Mouse (Mus musculus): ENCODE measurements around the gene Dnah12.

Dnah12 gene

GRCm38 (mm10) chr14:26724898-26725297, 31.8 kb downstream of the Dnah12 start:
- no peak for DNase-seq

- DNase-seq = no peak
These were observed 65.5 kb downstream of the Dnah12 start for GRCm38 (mm10) chr14:26758566-26758965.

- DNase-seq = no peak
These were observed 71.8 kb downstream of the Dnah12 start for GRCm38 (mm10) chr14:26764827-26765226.

- DNase-seq = no peak
These were observed 75.1 kb downstream of the Dnah12 start for GRCm38 (mm10) chr14:26768195-26768594.

- no peak for DNase-seq
These were observed 80.5 kb downstream of the Dnah12 start for GRCm38 (mm10) chr14:26773536-26773935.

GRCm38 (mm10) chr14:26783731-26784130, 90.7 kb downstream of the Dnah12 start:
- DNase-seq = no peak

GRCm38 (mm10) chr14:26785695-26786094, 92.6 kb downstream of the Dnah12 start:
- DNase-seq = no peak

GRCm38 (mm10) chr14:26794431-26794830, 101.4 kb downstream of the Dnah12 start:
- no peak for DNase-seq

- DNase-seq = no peak
These were observed 105.3 kb downstream of the Dnah12 start for GRCm38 (mm10) chr14:26798330-26798729.

GRCm38 (mm10) chr14:26799286-26799685, 106.2 kb downstream of the Dnah12 start:
- no peak for DNase-seq

GRCm38 (mm10) chr14:26805500-26805899, 112.4 kb downstream of the Dnah12 start:
- DNase-seq = no peak

- no peak for DNase-seq
These were observed 119.7 kb downstream of the Dnah12 start for GRCm38 (mm10) chr14:26812734-26813133.

- DNase-seq = no peak
These were observed 120.8 kb downstream of the Dnah12 start for GRCm38 (mm10) chr14:26813871-26814270.

- no peak for DNase-seq
These were observed 121.8 kb downstream of the Dnah12 start for GRCm38 (mm10) chr14:26814908-26815307.

- no peak for DNase-seq
These were observed 123.7 kb downstream of the Dnah12 start for GRCm38 (mm10) chr14:26816785-26817184.

- no peak for DNase-seq
These were observed 132.9 kb downstream of the Dnah12 start for GRCm38 (mm10) chr14:26826020-26826419.

GRCm38 (mm10) chr14:26853053-26853452, 160.0 kb downstream of the Dnah12 start:
- DNase-seq = no peak

- DNase-seq = no peak
These were observed 161.0 kb downstream of the Dnah12 start for GRCm38 (mm10) chr14:26854066-26854465.

- no peak for DNase-seq
These were observed 165.3 kb downstream of the Dnah12 start for GRCm38 (mm10) chr14:26858364-26858763.

- no peak for DNase-seq
These were observed 165.9 kb downstream of the Dnah12 start for GRCm38 (mm10) chr14:26859024-26859423.

- DNase-seq = no peak
These were observed 174.3 kb downstream of the Dnah12 start for GRCm38 (mm10) chr14:26867356-26867755.

GRCm38 (mm10) chr14:26868299-26868698, 175.2 kb downstream of the Dnah12 start:
- no peak for DNase-seq

GRCm38 (mm10) chr14:26878756-26879155, 185.7 kb downstream of the Dnah12 start:
- no peak for DNase-seq

GRCm38 (mm10) chr14:26879976-26880375, 186.9 kb downstream of the Dnah12 start:
- no peak for DNase-seq

- no peak for DNase-seq
These were observed 188.6 kb downstream of the Dnah12 start for GRCm38 (mm10) chr14:26881700-26882099.

GRCm38 (mm10) chr14:26887244-26887643, 194.2 kb downstream of the Dnah12 start:
- DNase-seq = no peak

All from cerebellum, adult 18-20 months (tissue).